34 mouse cellular contexts compared by ENCODE assay signal in the genomic region with DNA sequence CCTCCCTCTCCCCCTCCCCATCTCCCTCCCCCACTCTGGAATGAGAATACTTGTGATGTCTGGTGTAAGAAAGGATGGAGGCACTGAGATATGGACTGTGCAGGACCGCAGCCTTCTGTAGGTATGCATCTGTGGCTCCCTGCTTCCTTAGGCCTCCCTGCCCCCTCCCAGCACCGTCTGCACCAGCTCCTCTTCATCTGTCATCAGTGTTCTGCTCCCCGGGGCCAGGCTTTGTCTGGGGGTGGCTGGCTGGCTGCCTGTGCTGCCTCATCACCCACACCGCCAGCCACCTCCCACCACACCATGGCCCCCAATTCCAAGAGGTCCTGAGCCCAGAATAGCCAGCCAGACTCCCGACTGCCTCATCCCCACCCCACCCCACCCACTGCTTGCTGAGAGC. TPM values are rescaled to one million over a fixed set of nuclear protein-coding genes. Genes with fewer than 3 reads are reported as not detected.
DNase-seq lines count a peak whose midpoint lies in the region; ATAC-seq lines count a peak whose summit lies in the region.
"Had no signal": no experiment of that assay in that cellular context is flagged by ENCODE, and none has a peak within 500 bp of the region (broad histone marks: within the 10 kb centered on the region; RNA-seq: fewer than 3 reads in every experiment).

No protein-coding gene starts in this region.

- WGBS in midbrain, embryonic 14.5 days, result 48% methylated on average over 5 of the region's 5 CpGs

- H3K4me1 ChIP-seq in midbrain, embryonic 14.5 days (ENCODE audit: control insufficient read depth, insufficient read depth, low read length), result no peaks in the 10 kb centered on the region
- H3K4me1 ChIP-seq: embryonic facial prominence, embryonic 13.5 days; midbrain, embryonic 10.5 days; neural tube, embryonic 12.5 days; stomach, embryonic 15.5 days had no signal

- no peaks in the 10 kb centered on the region for H3K36me3 ChIP-seq in midbrain, embryonic 14.5 days (ENCODE audit: control insufficient read depth, insufficient read depth, low read length)
- H3K36me3 ChIP-seq: embryonic facial prominence, embryonic 13.5 days; G1E; heart, embryonic 13.5 days; midbrain, embryonic 10.5 days; neural tube, embryonic 12.5 days; stomach, embryonic 15.5 days had no signal

- no peaks in the 10 kb centered on the region for H3K27me3 ChIP-seq in midbrain, embryonic 14.5 days (ENCODE audit: control insufficient read depth, insufficient read depth, low read length)
- H3K27me3 ChIP-seq: neural tube, embryonic 12.5 days; stomach, embryonic 15.5 days had no signal

- peak; percentile 69; the same call in 1 of the 2 replicates for ATAC-seq in frontal cortex, adult (ENCODE audit: low TSS enrichment)
- no peak for ATAC-seq in midbrain, embryonic 14.5 days (ENCODE audit: low FRiP score, low TSS enrichment)
- ATAC-seq: forebrain, embryonic 16.5 days; intestine, postnatal 0 days; midbrain, embryonic 16.5 days had no signal

- no peaks in the 10 kb centered on the region for H3K9me3 ChIP-seq in midbrain, embryonic 14.5 days (ENCODE audit: control insufficient read depth, low read length)
- H3K9me3 ChIP-seq: embryonic facial prominence, embryonic 13.5 days; G1E; heart, embryonic 13.5 days; midbrain, embryonic 10.5 days; neural tube, embryonic 12.5 days; stomach, embryonic 15.5 days had no signal

- H3K4me2 ChIP-seq in midbrain, embryonic 14.5 days (ENCODE audit: low read length), result no peak overlapping the region
- H3K4me2 ChIP-seq: embryonic facial prominence, embryonic 13.5 days; heart, embryonic 13.5 days; hindbrain, embryonic 14.5 days; lung, embryonic 14.5 days; neural tube, embryonic 12.5 days; stomach, embryonic 15.5 days had no signal

- H3K4me3 ChIP-seq in midbrain, embryonic 14.5 days (replicated peaks; ENCODE audit: low read depth, low read length), result no peak overlapping the region
- H3K4me3 ChIP-seq: embryonic facial prominence, embryonic 13.5 days; erythroblast, embryonic 14.5 days; heart, adult 2 months; heart, embryonic 13.5 days; midbrain, embryonic 10.5 days; neural tube, embryonic 12.5 days; stomach, embryonic 15.5 days had no signal

- no peak overlapping the region for H3K9ac ChIP-seq in midbrain, embryonic 14.5 days (replicated peaks; ENCODE audit: low read length)
- H3K9ac ChIP-seq: embryonic facial prominence, embryonic 13.5 days; heart, embryonic 13.5 days; hindbrain, embryonic 14.5 days; liver, embryonic 14.5 days; lung, embryonic 14.5 days; neural tube, embryonic 12.5 days; stomach, embryonic 15.5 days had no signal

- intact Hi-C loops in left cerebral cortex, postnatal 10 days (cut with DNase I), result no loop called here

- DNase-seq in frontal cortex, postnatal 25 days (ENCODE audit: low spot score in 2 of 2), result no peak
- DNase-seq in right cerebral cortex, adult 2 months (ENCODE audit: low spot score in 2 of 2), result peak; percentile 26 to 46
- no peak for DNase-seq in right cerebral cortex, postnatal 14 days
- peak; percentile 34 to 48 for DNase-seq in layer of hippocampus, postnatal 14 days (ENCODE audit: low spot score in 2 of 2)
- no peak for DNase-seq in midbrain, embryonic 14.5 days
- no peak for DNase-seq in left cerebral cortex, postnatal 10 days (ENCODE audit: extremely low spot score in 1 of 2, low spot score in 2 of 2)
- DNase-seq: adrenal gland, adult 8-10 months; cerebellum, adult 9-10 months; embryo, embryonic 11 days; gastrocnemius, postnatal 25 days; heart, adult 2 months; heart, postnatal 10 days; kidney, adult 9 months; kidney, postnatal 14 days; left cerebral cortex, postnatal 4 days; liver; lung, embryonic 14.5 days had no signal

- H3K27ac ChIP-seq in midbrain, embryonic 14.5 days (replicated peaks; ENCODE audit: low read depth, low read length), result no peak overlapping the region
- H3K27ac ChIP-seq: embryonic facial prominence, embryonic 13.5 days; heart, adult 2 months; heart, embryonic 13.5 days; hindbrain, embryonic 14.5 days; liver, embryonic 14.5 days; midbrain, embryonic 10.5 days; neural tube, embryonic 12.5 days; stomach, embryonic 15.5 days had no signal

RNA-seq across cellular contexts. Expression of a gene that starts 12.1 kb away (rescaled TPM):
- total RNA-seq in layer of hippocampus, postnatal 14 days (2021), result not detected
- polyA plus RNA-seq in midbrain, embryonic 14.5 days (2014; fragmentation: Nextera tagmentation; extraction: Ambion mirVana), result not detected in 2 replicates
- not detected for total RNA-seq in left cerebral cortex, postnatal 10 days (2021)
- total RNA-seq: adrenal gland, adult 8-10 months; heart, adult 2 months; heart, postnatal 10 days; hematopoietic stem cell, adult 5-6 weeks; layer of hippocampus, postnatal 10 days; left cerebral cortex, postnatal 4 days; megakaryocyte progenitor cell, adult 5-6 weeks had no signal
- polyA plus RNA-seq: erythroblast, embryonic 14.5 days; forebrain, embryonic 11.5 days; G1E; heart, adult 2 months; intestine, postnatal 0 days; midbrain, embryonic 10.5 days had no signal

RNA-seq across cellular contexts. Expression of a gene that starts 32.1 kb away (rescaled TPM):
- total RNA-seq in layer of hippocampus, postnatal 14 days (2021), result 10 to 100 TPM; 79.6 to 81.4 TPM
- polyA plus RNA-seq in midbrain, embryonic 14.5 days (2014; fragmentation: Nextera tagmentation; extraction: Ambion mirVana), result 13.9 and 15.4 TPM in 2 replicates
- 10 to 100 TPM; 52.9 to 53.4 TPM for total RNA-seq in left cerebral cortex, postnatal 10 days (2021)
- polyA plus RNA-seq: G1E had no signal

Comparison
In these comparisons a context has a peak if more than half of its experiments do, and no peak if none do; other contexts are left out.
1. DNase-seq: peak in right cerebral cortex, adult 2 months (2 of 2) and layer of hippocampus, postnatal 14 days (2 of 2); none in frontal cortex, postnatal 25 days (0 of 2), right cerebral cortex, postnatal 14 days (single experiment), midbrain, embryonic 14.5 days (single experiment) and left cerebral cortex, postnatal 10 days (0 of 2).